In genomic region chr4:132795171-132795570, GRCm38 (mm10) we compare ENCODE assay signal across 16 mouse cellular contexts. TPM values are rescaled to one million over a fixed set of nuclear protein-coding genes. Genes with fewer than 3 reads are reported as not detected.
DNase-seq lines count a peak whose midpoint lies in the region; ATAC-seq and TF ChIP-seq lines count a peak whose summit lies in the region.
"Had no signal": no experiment of that assay in that cellular context is flagged by ENCODE, and none has a peak within 500 bp of the region (broad histone marks: within the 10 kb centered on the region; RNA-seq: fewer than 3 reads in every experiment).

No protein-coding gene starts in this region.

- no peaks in the 10 kb centered on the region for H3K4me1 ChIP-seq in lung, adult 2 months (ENCODE audit: control insufficient read depth, insufficient read depth, low read length)
- peaks cover 14% of the 10 kb centered on the region for H3K4me1 ChIP-seq in embryonic facial prominence, embryonic 10.5 days
- H3K4me1 ChIP-seq in liver, postnatal 0 days (ENCODE audit: insufficient read depth), result peaks cover 13% of the 10 kb centered on the region; the same call in 1 of the 2 replicates
- peaks cover 7% of the 10 kb centered on the region; the same call in 1 of the 2 replicates for H3K4me1 ChIP-seq in hindbrain, embryonic 12.5 days
- no peaks in the 10 kb centered on the region for H3K4me1 ChIP-seq in hindbrain, embryonic 11.5 days (replicated peaks; ENCODE audit: control insufficient read depth, insufficient read depth, low read length)

- peak overlapping the region; percentile 74 for H3K4me2 ChIP-seq in liver, postnatal 0 days (ENCODE audit: low read depth, low read length)
- H3K4me2 ChIP-seq in hindbrain, embryonic 12.5 days (replicated peaks), result no peak overlapping the region
- no peak overlapping the region for H3K4me2 ChIP-seq in hindbrain, embryonic 11.5 days (replicated peaks; ENCODE audit: low read depth, low read length)

- H3K27ac ChIP-seq in embryonic facial prominence, embryonic 10.5 days (replicated peaks), result no peak overlapping the region
- H3K27ac ChIP-seq in liver, postnatal 0 days (ENCODE audit: low read depth), result peak overlapping the region; percentile 70
- no peak overlapping the region for H3K27ac ChIP-seq in hindbrain, embryonic 12.5 days
- no peak overlapping the region for H3K27ac ChIP-seq in hindbrain, embryonic 11.5 days (ENCODE audit: low read depth, low read length)
- H3K27ac ChIP-seq: hindbrain, embryonic 15.5 days; limb, embryonic 15.5 days had no signal

- H3K9me3 ChIP-seq in embryonic facial prominence, embryonic 10.5 days, result no peaks in the 10 kb centered on the region
- no peaks in the 10 kb centered on the region for H3K9me3 ChIP-seq in liver, postnatal 0 days (ENCODE audit: low read length)
- no peaks in the 10 kb centered on the region for H3K9me3 ChIP-seq in hindbrain, embryonic 12.5 days (replicated peaks)
- H3K9me3 ChIP-seq in hindbrain, embryonic 11.5 days (ENCODE audit: control insufficient read depth, low read length), result no peaks in the 10 kb centered on the region
- H3K9me3 ChIP-seq: hindbrain, embryonic 15.5 days; limb, embryonic 15.5 days had no signal

- TF ChIP-seq POLR2A in lung, adult 2 months (IDR thresholded peaks at IDR 0.05; ENCODE audit: borderline replicate concordance, extremely low read depth, low read depth, low read length), result no peak

- H3K36me3 ChIP-seq in embryonic facial prominence, embryonic 10.5 days (replicated peaks), result no peaks in the 10 kb centered on the region
- 0 out of 2 replicates have a peak, but pooled peaks cover 3% of the 10 kb centered on the region for H3K36me3 ChIP-seq in liver, postnatal 0 days (replicated peaks; ENCODE audit: insufficient read depth, low read length)
- no peaks in the 10 kb centered on the region for H3K36me3 ChIP-seq in hindbrain, embryonic 12.5 days
- no peaks in the 10 kb centered on the region for H3K36me3 ChIP-seq in hindbrain, embryonic 11.5 days (ENCODE audit: control insufficient read depth, insufficient read depth, low read length)
- H3K36me3 ChIP-seq: hindbrain, embryonic 15.5 days; limb, embryonic 15.5 days had no signal

- peaks cover 42% of the 10 kb centered on the region for H3K27me3 ChIP-seq in embryonic facial prominence, embryonic 10.5 days (replicated peaks; ENCODE audit: low read depth, poor library complexity, severe bottlenecking)
- H3K27me3 ChIP-seq in liver, postnatal 0 days (ENCODE audit: insufficient read depth, low read length), result peaks cover 9% of the 10 kb centered on the region; the same call in 1 of the 2 replicates
- peaks cover 31% of the 10 kb centered on the region for H3K27me3 ChIP-seq in hindbrain, embryonic 12.5 days
- H3K27me3 ChIP-seq in hindbrain, embryonic 11.5 days (ENCODE audit: control insufficient read depth, insufficient read depth, low read length), result peaks cover 12% of the 10 kb centered on the region; the same call in 1 of the 2 replicates

- WGBS in lung, adult 2 months, result 63% methylated on average over 7 of the region's 7 CpGs
- 60% methylated on average over 7 of the region's 7 CpGs for WGBS in embryonic facial prominence, embryonic 10.5 days
- 59% methylated on average over 7 of the region's 7 CpGs for WGBS in liver, postnatal 0 days (ENCODE audit: insufficient replicate concordance)
- 57% methylated on average over 7 of the region's 7 CpGs for WGBS in hindbrain, embryonic 12.5 days
- WGBS in hindbrain, embryonic 11.5 days, result 55% methylated on average over 7 of the region's 7 CpGs

- TF ChIP-seq EP300 in liver, postnatal 0 days (IDR thresholded peaks at IDR 0.05; ENCODE audit: low read depth), result no peak

- ATAC-seq in liver, postnatal 0 days, result peak; percentile 9; the same call in 1 of the 2 replicates
- no peak for ATAC-seq in hindbrain, embryonic 12.5 days (ENCODE audit: low FRiP score)
- ATAC-seq in hindbrain, embryonic 11.5 days (ENCODE audit: low FRiP score), result no peak
- ATAC-seq: forebrain, postnatal 0 days had no signal

- peak overlapping the region; percentile 63 for H3K9ac ChIP-seq in liver, postnatal 0 days (replicated peaks)
- H3K9ac ChIP-seq in hindbrain, embryonic 12.5 days, result no peak overlapping the region
- H3K9ac ChIP-seq in hindbrain, embryonic 11.5 days (ENCODE audit: low read depth, low read length), result no peak overlapping the region
- H3K9ac ChIP-seq: forebrain, postnatal 0 days; hindbrain, embryonic 15.5 days; limb, embryonic 15.5 days had no signal

- H3K4me3 ChIP-seq in lung, adult 2 months (replicated peaks; ENCODE audit: extremely low read depth, low read depth, low read length), result peak overlapping the region; percentile 35
- 0 out of 2 replicates have a peak overlapping the region, but pooled peaks have one; percentile 54 for H3K4me3 ChIP-seq in embryonic facial prominence, embryonic 10.5 days
- peak overlapping the region; percentile 57 for H3K4me3 ChIP-seq in liver, postnatal 0 days (ENCODE audit: low read depth, low read length)
- no peak overlapping the region for H3K4me3 ChIP-seq in hindbrain, embryonic 12.5 days
- no peak overlapping the region for H3K4me3 ChIP-seq in hindbrain, embryonic 11.5 days (ENCODE audit: low read depth, low read length)
- H3K4me3 ChIP-seq: myocyte had no signal

- no peak for TF ChIP-seq CTCF in lung, adult 2 months (IDR thresholded peaks at IDR 0.05; ENCODE audit: insufficient read depth, low read length)
- TF ChIP-seq CTCF in liver, postnatal 0 days (IDR thresholded peaks at IDR 0.05; ENCODE audit: low read depth), result no peak

- peak; percentile 88 for DNase-seq in heart, adult 11 months
- DNase-seq in heart, adult 18-20 months, result no peak
- no peak for DNase-seq in lung, adult 2 months
- no peak for DNase-seq in lung, postnatal 14 days
- no peak for DNase-seq in embryonic facial prominence, embryonic 10.5 days (ENCODE audit: low spot score)
- DNase-seq in liver, postnatal 0 days, result no peak
- no peak for DNase-seq in hindbrain, embryonic 11.5 days (ENCODE audit: low spot score)
- DNase-seq: cerebellum, adult 9-11 months; embryo, embryonic 11 days; forebrain, postnatal 0 days; kidney, adult 2 months had no signal

RNA-seq across cellular contexts. Expression of gene Themis2, which starts 1.0 kb away (rescaled TPM):
- total RNA-seq in heart, adult 18-20 months (2021), result 1 to 10 TPM; 1.5 to 2.1 TPM
- 13.6 and 16.5 TPM in 2 replicates for polyA plus RNA-seq in lung, adult 2 months (2012; rRNA removed)
- polyA plus RNA-seq in embryonic facial prominence, embryonic 10.5 days (2016; fragmentation: Nextera tagmentation; extraction: Ambion mirVana), result 0.69 and 0.80 TPM in 2 replicates
- 3.1 and 3.5 TPM in 2 replicates for polyA plus RNA-seq in liver, postnatal 0 days (2015; fragmentation: Nextera tagmentation; extraction: Ambion mirVana)
- polyA plus RNA-seq in hindbrain, embryonic 12.5 days (2016; fragmentation: Nextera tagmentation; extraction: Ambion mirVana), result 0.63 and 1.0 TPM in 2 replicates
- polyA plus RNA-seq in hindbrain, embryonic 11.5 days (2014; fragmentation: Nextera tagmentation; extraction: Ambion mirVana), result 0.67 and 0.69 TPM in 2 replicates
- polyA plus RNA-seq: myocyte had no signal

RNA-seq across cellular contexts. Expression of gene Rpa2, which starts 27.0 kb away (rescaled TPM):
- total RNA-seq in heart, adult 18-20 months (2021), result 10 to 100 TPM; 11.8 to 14.1 TPM
- 9.7 and 9.9 TPM in 2 replicates for polyA plus RNA-seq in lung, adult 2 months (2012; rRNA removed)
- polyA plus RNA-seq in embryonic facial prominence, embryonic 10.5 days (2016; fragmentation: Nextera tagmentation; extraction: Ambion mirVana), result 173 and 192 TPM in 2 replicates
- 38.6 and 43.0 TPM in 2 replicates for polyA plus RNA-seq in liver, postnatal 0 days (2015; fragmentation: Nextera tagmentation; extraction: Ambion mirVana)
- polyA plus RNA-seq in hindbrain, embryonic 12.5 days (2016; fragmentation: Nextera tagmentation; extraction: Ambion mirVana), result 74.5 and 83.1 TPM in 2 replicates
- 121 and 130 TPM in 2 replicates for polyA plus RNA-seq in hindbrain, embryonic 11.5 days (2014; fragmentation: Nextera tagmentation; extraction: Ambion mirVana)

RNA-seq across cellular contexts. Expression of gene Smpdl3b, which starts 38.1 kb away (rescaled TPM):
- total RNA-seq in heart, adult 18-20 months (2021), result under 1 TPM; 0.51 to 0.79 TPM
- polyA plus RNA-seq in lung, adult 2 months (2012; rRNA removed), result 4.7 and 6.6 TPM in 2 replicates
- 4.3 and 4.4 TPM in 2 replicates for polyA plus RNA-seq in embryonic facial prominence, embryonic 10.5 days (2016; fragmentation: Nextera tagmentation; extraction: Ambion mirVana)
- 0.31 and 0.34 TPM in 2 replicates for polyA plus RNA-seq in liver, postnatal 0 days (2015; fragmentation: Nextera tagmentation; extraction: Ambion mirVana)
- 1.3 and 1.7 TPM in 2 replicates for polyA plus RNA-seq in hindbrain, embryonic 12.5 days (2016; fragmentation: Nextera tagmentation; extraction: Ambion mirVana)
- polyA plus RNA-seq in hindbrain, embryonic 11.5 days (2014; fragmentation: Nextera tagmentation; extraction: Ambion mirVana), result 1.7 and 1.8 TPM in 2 replicates
- total RNA-seq: megakaryocyte-erythroid progenitor cell, adult 5-6 weeks had no signal

RNA-seq across cellular contexts. Expression of gene Ppp1r8, which starts 47.8 kb away (rescaled TPM):
- 10 to 100 TPM; 18.8 to 20.5 TPM for total RNA-seq in heart, adult 18-20 months (2021)
- polyA plus RNA-seq in lung, adult 2 months (2012; rRNA removed), result 20.9 and 29.9 TPM in 2 replicates
- polyA plus RNA-seq in embryonic facial prominence, embryonic 10.5 days (2016; fragmentation: Nextera tagmentation; extraction: Ambion mirVana), result 80.3 and 81.8 TPM in 2 replicates
- polyA plus RNA-seq in liver, postnatal 0 days (2015; fragmentation: Nextera tagmentation; extraction: Ambion mirVana), result 11.1 and 11.9 TPM in 2 replicates
- 51.6 and 52.0 TPM in 2 replicates for polyA plus RNA-seq in hindbrain, embryonic 12.5 days (2016; fragmentation: Nextera tagmentation; extraction: Ambion mirVana)
- polyA plus RNA-seq in hindbrain, embryonic 11.5 days (2014; fragmentation: Nextera tagmentation; extraction: Ambion mirVana), result 87.2 and 114 TPM in 2 replicates

Comparison
In these comparisons a context has a peak if more than half of its experiments do, and no peak if none do; other contexts are left out.
1. H3K4me3 ChIP-seq: peak in lung, adult 2 months (single experiment), embryonic facial prominence, embryonic 10.5 days (single experiment) and liver, postnatal 0 days (single experiment); none in hindbrain, embryonic 12.5 days (single experiment) and hindbrain, embryonic 11.5 days (single experiment).